Mouse (Mus musculus) liver, postnatal 0 days (tissue): ENCODE data around the gene Smarca4.

ENCODE experiments used
- CTCF ChIP-seq: sonication (generic); IDR thresholded peaks from 2 replicates; pipeline ENCODE4 v1.5.1; 2016; ENCODE audit warnings: antibody characterized with exemption, low read depth
- EP300 ChIP-seq: IDR thresholded peaks from 2 replicates; pipeline ENCODE4 v1.6.1; 2016; ENCODE audit warnings: antibody characterized with exemption, low read depth, mild to moderate bottlenecking

DNA sequence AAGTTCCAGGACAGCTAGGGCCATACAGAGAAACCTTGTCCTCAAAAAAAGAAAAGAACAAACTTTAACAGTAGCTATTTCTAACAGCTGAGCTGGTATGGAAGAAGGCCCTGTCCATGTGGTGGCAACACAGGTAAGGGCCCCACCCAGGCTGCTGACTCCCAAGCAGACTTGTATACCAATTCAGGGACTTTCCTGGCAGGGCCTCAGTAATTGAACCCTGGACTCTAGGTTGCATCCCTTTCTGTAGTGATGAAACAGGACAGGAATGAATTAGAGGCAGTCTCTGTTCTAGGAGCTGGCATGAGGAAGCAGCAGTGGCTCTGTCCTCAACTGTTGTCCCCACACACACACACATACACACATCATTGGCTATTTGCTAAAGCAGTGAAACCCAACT lies 78.1 kb downstream of the Smarca4 start:
- TF ChIP-seq CTCF = no peak
- TF ChIP-seq EP300 = no peak
